ENCODE assay signal across 8 mouse cellular contexts in genomic region chr2:121441800-121442199, GRCm38 (mm10). TPM values are rescaled to one million over a fixed set of nuclear protein-coding genes. Genes with fewer than 3 reads are reported as not detected.
DNase-seq lines count a peak whose midpoint lies in the region; ATAC-seq and TF ChIP-seq lines count a peak whose summit lies in the region.

No protein-coding gene starts in this region.

- peak overlapping the region; percentile 63 for H3K4me3 ChIP-seq in heart, embryonic 13.5 days
- H3K4me3 ChIP-seq in ES-E14 (ENCODE audit: insufficient read depth in 1 of 2, low read depth in 1 of 2, low read length in 2 of 2, poor library complexity in 1 of 2, severe bottlenecking in 1 of 2), result peak overlapping the region; percentile 63 to 99
- peak overlapping the region; percentile 35 for H3K4me3 ChIP-seq in hindbrain, embryonic 12.5 days
- peak overlapping the region; percentile 29; the same call in 1 of the 2 replicates for H3K4me3 ChIP-seq in midbrain, embryonic 13.5 days (replicated peaks)

- H3K4me1 ChIP-seq in heart, embryonic 13.5 days, result peaks cover 17% of the 10 kb centered on the region
- 0 out of 4 replicates have a peak, but pooled peaks cover 0 to 2% of the 10 kb centered on the region in 2 experiments for H3K4me1 ChIP-seq in ES-E14 (ENCODE audit: control insufficient read depth in 2 of 2, insufficient read depth in 2 of 2, low read length in 2 of 2, poor library complexity in 1 of 2)
- peaks cover 20% of the 10 kb centered on the region for H3K4me1 ChIP-seq in hindbrain, embryonic 12.5 days
- H3K4me1 ChIP-seq in midbrain, embryonic 13.5 days (replicated peaks), result peaks cover 16% of the 10 kb centered on the region

- no peaks in the 10 kb centered on the region for H3K9me3 ChIP-seq in heart, embryonic 13.5 days
- H3K9me3 ChIP-seq in ES-E14 (ENCODE audit: control insufficient read depth, insufficient read depth, low read depth, low read length), result no peaks in the 10 kb centered on the region
- H3K9me3 ChIP-seq in hindbrain, embryonic 12.5 days (replicated peaks), result no peaks in the 10 kb centered on the region
- H3K9me3 ChIP-seq in midbrain, embryonic 13.5 days, result no peaks in the 10 kb centered on the region

- H3K27me3 ChIP-seq in heart, embryonic 13.5 days (replicated peaks), result peaks cover 16% of the 10 kb centered on the region
- H3K27me3 ChIP-seq in hindbrain, embryonic 12.5 days, result peaks cover 31% of the 10 kb centered on the region
- peaks cover 35% of the 10 kb centered on the region for H3K27me3 ChIP-seq in midbrain, embryonic 13.5 days

- peak overlapping the region; percentile 99 for H3K4me2 ChIP-seq in heart, embryonic 13.5 days
- peak overlapping the region; percentile 60 for H3K4me2 ChIP-seq in hindbrain, embryonic 12.5 days (replicated peaks)
- peak overlapping the region; percentile 57 for H3K4me2 ChIP-seq in midbrain, embryonic 13.5 days (replicated peaks)

- in situ Hi-C loops in ES-E14 (cut with MboI; ENCODE audit: low sequenced_read_pairs in 2 of 2, unreplicated experiment in 2 of 2), result no loop called here

- H3K9ac ChIP-seq in heart, embryonic 13.5 days, result peak overlapping the region; percentile 77
- H3K9ac ChIP-seq in ES-E14 (ENCODE audit: insufficient read depth, low read depth, low read length, poor library complexity, severe bottlenecking), result peak overlapping the region; percentile 50; the same call in 1 of the 2 replicates
- peak overlapping the region; percentile 45 for H3K9ac ChIP-seq in hindbrain, embryonic 12.5 days
- 0 out of 2 replicates have a peak overlapping the region, but pooled peaks have one; percentile 46 for H3K9ac ChIP-seq in midbrain, embryonic 13.5 days (replicated peaks)

- DNase-seq in heart, adult 8-10 months (ENCODE audit: low spot score), result no peak
- DNase-seq in ES-E14 (ENCODE audit: low read depth, low spot score), result no peak
- no peak for DNase-seq in adrenal gland, adult 8-10 months
- DNase-seq in gastrocnemius, adult 8-10 months (ENCODE audit: low spot score in 2 of 2), result no peak

- peaks cover 30% of the 10 kb centered on the region for H3K36me3 ChIP-seq in heart, embryonic 13.5 days
- peaks cover 12% of the 10 kb centered on the region for H3K36me3 ChIP-seq in ES-E14 (ENCODE audit: control insufficient read depth, insufficient read depth, low read length, poor library complexity, severe bottlenecking)
- H3K36me3 ChIP-seq in hindbrain, embryonic 12.5 days, result peaks cover 27% of the 10 kb centered on the region
- peaks cover 31% of the 10 kb centered on the region for H3K36me3 ChIP-seq in midbrain, embryonic 13.5 days

- no peak overlapping the region for H3K27ac ChIP-seq in heart, embryonic 13.5 days (replicated peaks)
- H3K27ac ChIP-seq in ES-E14 (ENCODE audit: insufficient read depth, low read depth, low read length, poor library complexity, severe bottlenecking), result no peak overlapping the region
- no peak overlapping the region for H3K27ac ChIP-seq in hindbrain, embryonic 12.5 days
- no peak overlapping the region for H3K27ac ChIP-seq in midbrain, embryonic 13.5 days

- no peak; the same call in 1 of the 2 replicates for ATAC-seq in heart, embryonic 13.5 days (ENCODE audit: extremely low read depth, insufficient number of reproducible peaks, low FRiP score, low TSS enrichment)
- no peak for ATAC-seq in hindbrain, embryonic 12.5 days (ENCODE audit: low FRiP score)
- no peak for ATAC-seq in midbrain, embryonic 13.5 days
- no peak for ATAC-seq in cerebellum, adult (ENCODE audit: insufficient number of reproducible peaks, low FRiP score, low TSS enrichment)

- 9% methylated on average over 11 of the region's 11 CpGs for WGBS in heart, embryonic 13.5 days
- WGBS in hindbrain, embryonic 12.5 days, result 9% methylated on average over 11 of the region's 11 CpGs
- WGBS in midbrain, embryonic 13.5 days, result 16% methylated on average over 11 of the region's 11 CpGs

TF ChIP-seq in ES-E14, 5 proteins besides CTCF, POLR2A, EP300 and RAD21:
- TF ChIP-seq ZNF384 (IDR thresholded peaks at IDR 0.05; ENCODE audit: low read depth, low read length) (no peak), ZC3H11A (IDR thresholded peaks at IDR 0.05; ENCODE audit: borderline replicate concordance, low read depth, low read length) (no peak), HCFC1 (IDR thresholded peaks at IDR 0.05; ENCODE audit: borderline replicate concordance, insufficient read depth, low read length) (no peak), MAFK (IDR thresholded peaks at IDR 0.05; ENCODE audit: insufficient read depth, low read depth, low read length) (no peak), CHD2 (IDR thresholded peaks at IDR 0.05; ENCODE audit: low read depth, low read length) (no peak)

RNA-seq across cellular contexts. Expression of gene Ell3, which starts 2.3 kb away (rescaled TPM):
- 1.4 and 1.6 TPM in 2 replicates for polyA plus RNA-seq in heart, embryonic 13.5 days (2015; fragmentation: Nextera tagmentation; extraction: Ambion mirVana)
- total RNA-seq in heart, adult 8-10 months (2022), result under 1 TPM in 1 of 4 experiments, not detected in 3; 0.34 TPM
- total RNA-seq in ES-E14 (2012; rRNA removed), result 7.5 and 16.5 TPM in 2 replicates
- 3.3 and 5.7 TPM in 2 replicates for polyA plus RNA-seq in hindbrain, embryonic 12.5 days (2016; fragmentation: Nextera tagmentation; extraction: Ambion mirVana)
- 2.2 and 2.4 TPM in 2 replicates for polyA plus RNA-seq in midbrain, embryonic 13.5 days (2015; fragmentation: Nextera tagmentation; extraction: Ambion mirVana)
- under 1 TPM in 3 of 4 experiments, not detected in 1; 0.24 to 0.74 (median 0.62) TPM for total RNA-seq in adrenal gland, adult 8-10 months (2022)
- not detected for total RNA-seq in gastrocnemius, adult 8-10 months (2022)

RNA-seq across cellular contexts. Expression of gene Serf2, which starts 7.2 kb away (rescaled TPM):
- polyA plus RNA-seq in heart, embryonic 13.5 days (2015; fragmentation: Nextera tagmentation; extraction: Ambion mirVana), result 522 and 573 TPM in 2 replicates
- 100 to 1,000 TPM; 360 to 469 (median 411) TPM for total RNA-seq in heart, adult 8-10 months (2022)
- 428 and 459 TPM in 2 replicates for total RNA-seq in ES-E14 (2012; rRNA removed)
- 455 and 463 TPM in 2 replicates for polyA plus RNA-seq in hindbrain, embryonic 12.5 days (2016; fragmentation: Nextera tagmentation; extraction: Ambion mirVana)
- polyA plus RNA-seq in midbrain, embryonic 13.5 days (2015; fragmentation: Nextera tagmentation; extraction: Ambion mirVana), result 388 and 391 TPM in 2 replicates
- total RNA-seq in adrenal gland, adult 8-10 months (2022), result 100 to 1,000 TPM; 249 to 360 (median 257) TPM
- total RNA-seq in gastrocnemius, adult 8-10 months (2022), result 100 to 1,000 TPM; 236 to 312 (median 279) TPM

RNA-seq across cellular contexts. Expression of gene Hypk, which starts 11.3 kb away (rescaled TPM):
- 96.3 and 106 TPM in 2 replicates for polyA plus RNA-seq in heart, embryonic 13.5 days (2015; fragmentation: Nextera tagmentation; extraction: Ambion mirVana)
- 10 to 100 TPM; 18.2 to 25.0 (median 22.6) TPM for total RNA-seq in heart, adult 8-10 months (2022)
- total RNA-seq in ES-E14 (2012; rRNA removed), result 21.5 and 22.0 TPM in 2 replicates
- polyA plus RNA-seq in hindbrain, embryonic 12.5 days (2016; fragmentation: Nextera tagmentation; extraction: Ambion mirVana), result 115 TPM in 2 replicates
- 117 and 118 TPM in 2 replicates for polyA plus RNA-seq in midbrain, embryonic 13.5 days (2015; fragmentation: Nextera tagmentation; extraction: Ambion mirVana)
- 10 to 100 TPM; 14.2 to 53.3 (median 35.7) TPM for total RNA-seq in adrenal gland, adult 8-10 months (2022)
- 10 to 100 TPM; 11.3 to 27.6 (median 16.6) TPM for total RNA-seq in gastrocnemius, adult 8-10 months (2022)

RNA-seq across cellular contexts. Expression of gene Serinc4, which starts 14.8 kb away (rescaled TPM):
- polyA plus RNA-seq in heart, embryonic 13.5 days (2015; fragmentation: Nextera tagmentation; extraction: Ambion mirVana), result 0.07 and 0.13 TPM in 2 replicates
- under 1 TPM in 2 of 4 experiments, not detected in 2; 0.13 to 0.17 TPM for total RNA-seq in heart, adult 8-10 months (2022)
- 0.90 and 1.5 TPM in 2 replicates for total RNA-seq in ES-E14 (2012; rRNA removed)
- polyA plus RNA-seq in hindbrain, embryonic 12.5 days (2016; fragmentation: Nextera tagmentation; extraction: Ambion mirVana), result 0.85 and 0.94 TPM in 2 replicates
- 1.3 and 1.5 TPM in 2 replicates for polyA plus RNA-seq in midbrain, embryonic 13.5 days (2015; fragmentation: Nextera tagmentation; extraction: Ambion mirVana)
- under 1 TPM; 0.20 to 0.75 (median 0.28) TPM for total RNA-seq in adrenal gland, adult 8-10 months (2022)
- not detected for total RNA-seq in gastrocnemius, adult 8-10 months (2022)

RNA-seq across cellular contexts. Expression of gene Catsper2, which starts 28.2 kb away (rescaled TPM):
- polyA plus RNA-seq in heart, embryonic 13.5 days (2015; fragmentation: Nextera tagmentation; extraction: Ambion mirVana), result 2.2 and 2.7 TPM in 2 replicates
- total RNA-seq in heart, adult 8-10 months (2022), result 1 to 10 TPM; 2.9 to 4.7 (median 3.2) TPM
- 3.3 and 3.7 TPM in 2 replicates for total RNA-seq in ES-E14 (2012; rRNA removed)
- 3.2 and 4.1 TPM in 2 replicates for polyA plus RNA-seq in hindbrain, embryonic 12.5 days (2016; fragmentation: Nextera tagmentation; extraction: Ambion mirVana)
- polyA plus RNA-seq in midbrain, embryonic 13.5 days (2015; fragmentation: Nextera tagmentation; extraction: Ambion mirVana), result 5.0 and 5.3 TPM in 2 replicates
- 1 to 10 TPM; 2.2 to 4.1 (median 2.9) TPM for total RNA-seq in adrenal gland, adult 8-10 months (2022)
- total RNA-seq in gastrocnemius, adult 8-10 months (2022), result 1 to 10 TPM; 1.4 to 3.1 (median 2.2) TPM

Comparison
In these comparisons a context has a peak if more than half of its experiments do, and no peak if none do; other contexts are left out.
1. H3K4me3 ChIP-seq: peak in every context shown above with its lines; median percentile 81 in ES-E14; 63 in heart, embryonic 13.5 days; 35 in hindbrain, embryonic 12.5 days; 29 in midbrain, embryonic 13.5 days.